ENCODE assay signal across 8 mouse cellular contexts in genomic region chr11:106491393-106491792, GRCm38 (mm10). TPM values are rescaled to one million over a fixed set of nuclear protein-coding genes. Genes with fewer than 3 reads are reported as not detected.
DNase-seq lines count a peak whose midpoint lies in the region; ATAC-seq and TF ChIP-seq lines count a peak whose summit lies in the region.

No protein-coding gene starts in this region.

- no peak overlapping the region for H3K4me3 ChIP-seq in forebrain, embryonic 10.5 days
- no peak overlapping the region for H3K4me3 ChIP-seq in forebrain, embryonic 16.5 days (replicated peaks; ENCODE audit: low read length)
- no peak overlapping the region for H3K4me3 ChIP-seq in lung, postnatal 0 days (ENCODE audit: low read depth, low read length)

- TF ChIP-seq EP300 in lung, postnatal 0 days (IDR thresholded peaks at IDR 0.05) = peak; percentile 41

- H3K9me3 ChIP-seq in forebrain, embryonic 10.5 days = no peaks in the 10 kb centered on the region
- no peaks in the 10 kb centered on the region for H3K9me3 ChIP-seq in forebrain, embryonic 16.5 days (ENCODE audit: control insufficient read depth, low read length)
- no peaks in the 10 kb centered on the region for H3K9me3 ChIP-seq in lung, postnatal 0 days (ENCODE audit: low read length)

- H3K4me1 ChIP-seq in forebrain, embryonic 10.5 days = peaks cover 22% of the 10 kb centered on the region
- peaks cover 4% of the 10 kb centered on the region for H3K4me1 ChIP-seq in forebrain, embryonic 16.5 days (replicated peaks; ENCODE audit: control insufficient read depth, insufficient read depth, low read length)
- 0 out of 2 replicates have a peak, but pooled peaks cover 5% of the 10 kb centered on the region for H3K4me1 ChIP-seq in lung, postnatal 0 days (ENCODE audit: insufficient read depth, low read depth, low read length)

- no peaks in the 10 kb centered on the region for H3K36me3 ChIP-seq in forebrain, embryonic 10.5 days (replicated peaks)
- H3K36me3 ChIP-seq in forebrain, embryonic 16.5 days (ENCODE audit: control insufficient read depth, insufficient read depth) = no peaks in the 10 kb centered on the region
- no peaks in the 10 kb centered on the region for H3K36me3 ChIP-seq in lung, postnatal 0 days (ENCODE audit: insufficient read depth, low read length)

- no peak for ATAC-seq in forebrain, embryonic 16.5 days
- no peak for ATAC-seq in lung, postnatal 0 days

- H3K4me2 ChIP-seq in forebrain, embryonic 16.5 days (ENCODE audit: low read length) = no peak overlapping the region
- no peak overlapping the region for H3K4me2 ChIP-seq in lung, postnatal 0 days (replicated peaks; ENCODE audit: low read depth, low read length)

- WGBS in forebrain, embryonic 10.5 days = 3% methylated on average over 3 of the region's 3 CpGs
- 1% methylated on average over 3 of the region's 3 CpGs for WGBS in forebrain, embryonic 16.5 days
- 0% methylated on average over 3 of the region's 3 CpGs for WGBS in lung, postnatal 0 days

- TF ChIP-seq CTCF in lung, postnatal 0 days (IDR thresholded peaks at IDR 0.05) = peak; percentile 79

- intact Hi-C loops in heart, postnatal 10 days (cut with DNase I) = loop anchor here (1.0 kb wide), 1 partner anchor 73 kb away; no protein-coding TSS in a partner anchor

- DNase-seq in forebrain, embryonic 10.5 days (ENCODE audit: extremely low spot score, low spot score) = peak; percentile 43
- peak; percentile 30 to 47 for DNase-seq in right cerebral cortex, adult 2 months (ENCODE audit: low spot score in 2 of 2)
- no peak for DNase-seq in right cerebral cortex, postnatal 36 days (ENCODE audit: low spot score in 2 of 2)
- peak; percentile 47 for DNase-seq in cerebellum, adult 8-10 months
- DNase-seq in heart, postnatal 10 days = peak; percentile 81 to 84
- peak; percentile 97 for DNase-seq in lung, postnatal 0 days (ENCODE audit: low spot score)
- DNase-seq in thymus, adult 18-20 months = peak; percentile 36 to 57

- H3K27ac ChIP-seq in forebrain, embryonic 10.5 days = no peak overlapping the region
- H3K27ac ChIP-seq in forebrain, embryonic 16.5 days (ENCODE audit: low read length) = no peak overlapping the region
- H3K27ac ChIP-seq in lung, postnatal 0 days (ENCODE audit: low read length) = no peak overlapping the region

- no peaks in the 10 kb centered on the region for H3K27me3 ChIP-seq in forebrain, embryonic 10.5 days (ENCODE audit: poor library complexity, severe bottlenecking)
- no peaks in the 10 kb centered on the region for H3K27me3 ChIP-seq in forebrain, embryonic 16.5 days (replicated peaks; ENCODE audit: control insufficient read depth, insufficient read depth, low read length)
- H3K27me3 ChIP-seq in lung, postnatal 0 days (replicated peaks; ENCODE audit: insufficient read depth, low read length) = no peaks in the 10 kb centered on the region

- no peak overlapping the region for H3K9ac ChIP-seq in forebrain, embryonic 16.5 days (replicated peaks; ENCODE audit: low read depth, low read length)
- H3K9ac ChIP-seq in lung, postnatal 0 days (replicated peaks; ENCODE audit: low read depth) = no peak overlapping the region

RNA-seq across cellular contexts. Expression of gene Ern1, which starts 3.7 kb away (rescaled TPM):
- polyA plus RNA-seq in forebrain, embryonic 10.5 days (2016; fragmentation: Nextera tagmentation; extraction: Ambion mirVana) = 4.6 and 5.3 TPM in 2 replicates
- 4.9 and 6.0 TPM in 2 replicates for polyA plus RNA-seq in forebrain, embryonic 16.5 days (2015; fragmentation: Nextera tagmentation; extraction: Ambion mirVana)
- 10 to 100 TPM in 1 of 2 experiments, 1 to 10 TPM in 1; 8.9 to 10.5 TPM for total RNA-seq in heart, postnatal 10 days (2021)
- polyA plus RNA-seq in lung, postnatal 0 days (2015; fragmentation: Nextera tagmentation; extraction: Ambion mirVana) = 5.4 and 6.3 TPM in 2 replicates

Comparison
In these comparisons a context has a peak if more than half of its experiments do, and no peak if none do; other contexts are left out.
1. DNase-seq: peak in forebrain, embryonic 10.5 days (single experiment), right cerebral cortex, adult 2 months (2 of 2), cerebellum, adult 8-10 months (single experiment), heart, postnatal 10 days (2 of 2), lung, postnatal 0 days (single experiment) and thymus, adult 18-20 months (2 of 2); none in right cerebral cortex, postnatal 36 days (0 of 2).